Mouse (Mus musculus): ENCODE results near the gene Brd9.
"Not testable (repeated sequence)": the region's sequence is repeated elsewhere in the genome, so short reads cannot be mapped to it uniquely, and the experiment has no call there.

The Brd9 gene

DNA sequence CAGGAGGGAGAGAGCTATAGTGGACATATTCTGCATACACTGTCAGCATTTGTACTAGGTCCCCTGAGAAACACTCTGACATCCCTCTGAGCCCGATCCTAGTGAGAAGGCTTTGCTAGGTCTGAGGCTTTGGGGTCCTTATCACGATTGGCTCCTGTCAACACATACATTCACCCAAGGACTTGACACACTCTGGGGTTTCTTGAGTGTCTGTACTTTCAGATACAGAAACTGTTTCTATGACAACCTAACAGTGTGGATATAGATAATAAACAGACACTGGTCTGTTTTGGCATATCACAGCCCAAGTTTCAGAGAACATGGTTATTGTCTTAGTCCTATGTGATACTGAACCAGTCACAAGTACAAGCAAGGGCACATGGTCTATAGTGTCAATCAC, 53.1 kb downstream of the Brd9 start:
- no peak for DNase-seq (ENCODE audit: low spot score)

DNA sequence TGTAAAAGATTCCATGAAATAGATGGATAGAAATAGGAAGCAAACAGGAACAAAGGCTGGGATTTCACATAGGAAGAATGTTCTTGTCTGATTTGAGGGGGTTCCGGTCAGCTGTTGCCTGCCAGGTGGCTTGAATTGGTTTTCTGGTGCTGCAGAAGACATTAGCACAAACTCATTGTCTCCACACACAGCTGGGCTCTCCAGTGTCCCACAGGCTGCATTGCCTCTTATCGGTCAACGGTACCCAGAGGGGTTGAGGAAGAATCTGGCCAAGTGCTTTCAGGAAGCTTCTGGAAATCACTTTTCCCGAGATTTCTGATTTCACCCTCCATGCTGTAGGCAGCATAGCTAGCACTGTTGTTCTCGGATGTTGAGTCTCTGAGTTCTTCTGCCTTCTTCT, 53.7 kb downstream of the Brd9 start:
- no peak for DNase-seq (ENCODE audit: low spot score)

DNA sequence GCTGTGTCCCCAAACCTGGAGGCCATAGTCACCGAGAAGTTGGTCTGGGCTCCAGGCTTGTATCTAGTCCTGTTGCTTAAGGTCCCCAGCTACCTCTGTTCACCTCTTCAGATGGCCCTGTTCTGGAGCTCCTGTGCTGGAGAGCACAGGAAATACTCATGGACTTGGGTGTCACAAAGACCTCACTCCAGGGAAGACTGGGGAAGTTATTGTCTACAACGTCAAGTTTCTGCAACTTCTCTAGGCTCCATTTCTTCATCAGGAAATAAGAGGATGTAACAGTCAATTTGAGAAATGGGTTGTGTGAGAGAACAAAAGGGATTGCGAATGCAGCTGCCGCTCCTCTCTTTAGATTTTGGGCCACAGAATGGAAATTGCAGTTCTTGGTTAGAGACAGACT, 58.8 kb downstream of the Brd9 start:
- DNase-seq (ENCODE audit: low spot score), result no peak

DNA sequence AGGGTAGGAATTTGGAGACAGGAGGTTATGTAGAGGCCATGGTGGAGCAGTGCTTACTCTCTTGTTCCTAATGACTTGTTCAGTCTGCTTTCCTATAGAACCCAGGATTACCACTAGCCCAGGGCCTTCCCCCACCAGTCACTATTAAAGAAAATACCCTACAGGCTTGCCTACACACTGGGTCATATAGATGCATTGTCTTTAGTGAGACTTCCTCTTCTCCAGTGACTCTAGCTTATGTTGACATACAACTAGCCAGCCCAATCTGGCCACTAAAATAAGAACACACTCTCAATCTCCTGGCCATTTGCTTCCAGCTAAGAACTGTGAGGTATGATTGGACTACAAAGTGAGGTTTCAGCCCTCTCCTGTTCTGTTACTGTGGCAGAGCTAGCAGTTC, 62.9 kb downstream of the Brd9 start:
- DNase-seq (ENCODE audit: low spot score), result no peak

DNA sequence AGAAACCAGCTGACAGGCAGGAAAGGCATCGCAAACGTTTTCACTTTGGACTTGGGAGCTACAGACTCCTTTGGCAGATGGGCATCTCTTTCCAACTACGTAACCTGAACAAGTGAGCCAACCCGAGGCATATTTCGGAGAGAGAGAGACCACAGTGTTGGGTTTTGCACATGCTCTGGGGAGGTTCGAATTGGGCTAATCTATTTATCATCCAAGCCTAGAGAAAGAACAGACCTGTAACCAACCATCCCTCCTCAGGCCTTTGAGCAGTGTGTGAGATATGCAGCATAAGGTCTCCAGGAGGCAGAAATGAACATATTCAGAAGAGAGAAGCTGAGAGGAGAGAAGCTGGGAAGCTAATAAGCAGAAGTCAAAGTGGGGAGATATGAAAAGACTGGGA, 63.4 kb downstream of the Brd9 start:
- DNase-seq (ENCODE audit: low spot score), result no peak

DNA sequence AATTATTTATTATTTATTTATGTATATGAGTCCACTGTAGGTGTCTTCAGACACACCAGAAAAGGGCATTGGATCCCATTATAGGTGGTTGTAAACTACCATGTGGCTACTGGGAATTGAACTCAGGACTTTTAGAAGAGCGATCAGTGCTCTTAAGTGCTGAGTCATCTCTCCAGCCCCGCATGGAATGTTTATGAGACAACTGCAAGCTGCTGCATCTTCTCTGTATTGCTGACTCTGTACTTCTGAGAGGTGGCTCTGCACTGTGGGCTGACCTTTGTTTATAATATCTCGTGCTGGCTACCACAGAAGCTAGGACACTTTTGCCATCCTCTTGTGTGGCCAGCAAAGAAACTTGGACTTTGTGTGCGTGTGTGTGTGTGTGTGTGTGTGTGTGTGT, 63.9 kb downstream of the Brd9 start:
- DNase-seq (ENCODE audit: low spot score), result no peak

DNA sequence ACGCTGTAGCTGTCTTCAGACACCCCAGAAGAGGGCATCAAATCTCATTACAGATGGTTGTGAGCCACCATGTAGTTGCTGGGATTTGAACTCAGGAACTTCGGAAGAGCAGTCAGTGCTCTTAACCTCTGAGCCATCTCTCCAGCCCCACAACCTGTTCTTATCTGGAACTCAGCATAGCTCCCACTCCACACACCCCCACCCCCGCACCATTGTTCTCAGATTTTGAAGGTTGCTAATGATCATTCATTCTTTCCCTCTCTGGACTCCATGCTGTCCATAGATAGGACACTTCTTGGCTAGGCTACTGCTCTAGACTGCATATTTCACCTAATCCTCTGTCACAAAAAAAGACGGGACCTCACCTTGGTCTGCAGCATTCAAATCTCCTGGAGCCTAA, 69.3 kb downstream of the Brd9 start:
- DNase-seq (ENCODE audit: low spot score), result not testable (repeated sequence)

DNA sequence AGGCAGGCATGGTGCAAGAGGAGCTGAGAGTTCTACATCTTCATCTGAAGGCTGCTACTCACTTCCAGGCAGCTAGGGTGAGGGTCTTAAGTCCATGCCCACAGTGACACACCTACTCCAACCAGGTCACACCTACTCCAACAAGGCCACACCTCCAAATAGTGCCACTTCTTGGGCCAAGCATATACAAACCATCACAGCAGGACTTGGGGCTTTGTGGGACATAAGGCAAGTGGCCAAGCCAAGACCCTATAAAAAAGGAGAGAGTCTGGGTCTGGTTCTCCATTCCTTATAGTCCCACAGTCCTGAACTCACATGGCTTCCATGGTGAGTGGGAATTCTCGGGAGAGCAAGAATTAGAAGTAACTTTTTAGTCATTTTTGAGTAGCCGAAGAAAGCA, 70.6 kb downstream of the Brd9 start:
- not testable (repeated sequence) for DNase-seq (ENCODE audit: low spot score)

DNA sequence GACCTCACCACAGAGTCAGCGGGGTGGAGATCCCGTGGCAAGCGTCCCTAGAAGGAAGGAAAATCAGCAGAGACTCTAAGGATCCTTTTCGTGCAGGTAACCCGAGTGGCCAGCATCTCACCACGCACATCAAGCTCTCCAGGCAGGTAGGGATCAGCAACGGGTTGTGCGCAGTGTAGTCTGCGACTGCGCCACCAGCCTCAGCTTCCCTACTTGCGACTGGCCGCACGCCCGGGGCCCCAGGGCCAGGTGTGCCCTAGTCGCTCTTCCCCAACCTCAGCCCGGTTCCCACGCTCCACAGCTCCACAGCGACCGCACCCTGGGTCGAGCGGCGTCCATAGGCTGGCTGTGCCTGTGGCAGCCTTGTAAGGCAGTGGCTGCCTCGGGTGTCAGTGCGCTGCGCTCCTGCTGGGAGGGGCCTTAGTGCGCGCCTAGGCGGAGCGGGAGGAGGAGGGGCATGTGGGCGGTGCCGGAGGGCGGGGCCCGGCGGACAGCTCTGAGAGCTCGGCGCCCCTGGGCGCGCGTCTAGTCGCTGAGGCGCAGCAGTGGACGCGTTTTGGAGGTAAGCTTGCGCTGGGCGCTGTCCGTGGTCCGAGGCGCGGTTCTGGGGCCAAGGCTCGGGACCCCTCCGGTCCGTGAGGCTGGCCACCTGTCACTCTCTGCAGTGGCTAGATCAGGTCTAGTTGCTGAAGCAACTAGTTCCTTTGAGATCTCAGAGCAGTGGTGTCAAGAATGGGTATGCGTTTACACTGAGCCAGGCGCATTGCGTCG, 71.5 kb downstream of the Brd9 start, which contains the start of gene Tppp:
Gene Tppp (plus strand): TSS at position 460 of the 771 bp plus-strand sequence.
- peak; percentile 64 for DNase-seq (ENCODE audit: low spot score)

DNA sequence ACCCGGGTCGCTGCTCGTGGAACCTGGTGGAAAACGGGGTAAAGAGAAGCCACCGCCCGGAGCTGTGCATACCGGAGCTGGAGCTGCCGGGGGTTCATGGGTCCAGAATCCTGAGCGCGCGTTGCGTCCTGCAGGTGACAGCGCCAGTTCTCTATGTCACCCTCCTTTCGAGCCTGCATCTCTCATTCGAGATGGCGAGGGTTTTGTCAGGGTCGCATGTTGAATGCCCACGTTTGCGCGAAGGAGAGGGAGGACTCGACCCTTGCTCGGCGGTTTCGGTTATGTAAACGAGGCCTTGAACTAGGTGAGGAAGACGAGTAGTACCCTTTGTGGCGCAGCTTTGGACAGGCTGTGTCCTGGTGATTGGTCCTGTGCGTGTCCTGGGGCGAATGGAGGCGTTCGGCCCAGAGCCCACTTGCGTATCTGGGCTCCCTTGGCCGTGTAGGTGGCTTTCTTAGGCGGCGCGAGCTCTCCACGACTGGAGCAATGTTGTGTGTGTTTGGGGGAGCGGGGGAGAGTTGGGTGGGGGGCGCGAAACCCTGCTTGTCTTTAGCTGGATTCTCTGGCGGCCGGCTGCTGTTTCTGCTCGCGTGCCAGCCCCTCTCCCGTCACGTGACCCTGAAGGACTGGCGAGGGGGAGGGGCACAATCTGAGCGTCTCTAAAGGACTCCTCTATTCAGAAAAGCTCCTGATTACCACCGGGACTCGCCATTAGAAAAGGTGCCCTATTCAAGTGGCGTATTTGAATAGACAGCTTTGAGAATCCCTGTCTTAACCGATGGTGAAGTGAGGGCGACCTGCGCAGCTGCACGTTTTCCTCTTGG, 72.4 kb downstream of the Brd9 start:
- peak; percentile 7 for DNase-seq (ENCODE audit: low spot score)

Measured in ovary, postnatal 10 days (tissue).